Mouse (Mus musculus): ENCODE results near the gene Gps2. TPM values are rescaled to one million over a fixed set of nuclear protein-coding genes. Genes with fewer than 3 reads are reported as not detected.
A peak's percentile ranks its signal among the peaks of the same experiment; 100 is the strongest.

Gene Gps2
- polyA plus RNA-seq, 2 experiments, result 79.5 to 82.7 TPM

DNA sequence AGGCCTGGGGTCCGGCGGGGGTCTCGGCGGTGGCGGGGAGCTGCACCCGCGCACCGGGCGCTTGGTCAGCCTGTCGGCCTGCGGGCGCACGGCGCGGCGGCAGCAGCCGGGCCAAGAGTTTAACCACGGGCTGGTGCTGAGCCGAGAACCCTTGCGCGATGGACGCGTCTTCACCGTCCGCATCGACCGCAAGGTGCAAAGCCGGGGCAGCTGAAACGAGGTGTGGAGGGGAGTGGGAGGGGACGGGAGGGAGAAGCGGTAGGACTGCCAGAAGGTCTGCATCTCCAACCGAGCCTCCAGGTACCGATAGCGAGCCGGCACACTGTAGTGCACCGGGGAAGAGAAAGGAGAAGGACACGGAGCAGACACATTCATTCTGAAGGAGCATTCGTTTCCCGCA is 11.7 kb upstream of the Gps2 start:
- peak; percentile 6; the same call in 1 of the 2 replicates for ATAC-seq (ENCODE audit: insufficient read depth)
- Histone ChIP-seq H3K4me1 (replicated peaks; ENCODE audit: control insufficient read depth in 2 of 2, insufficient read depth in 2 of 2, low read length in 1 of 2) (peaks cover 7 to 13% of the 10 kb centered on the region in 2 experiments), H3K9me3 (ENCODE audit: control insufficient read depth, low read length) (no peaks in the 10 kb centered on the region), H3K4me3 (ENCODE audit: insufficient read depth in 1 of 2, low read depth in 2 of 2, low read length in 2 of 2) (peak overlapping the region; percentile 84 to 98), H3K4me2 (ENCODE audit: low read depth) (peak overlapping the region; percentile 80), H3K27ac (peak overlapping the region; percentile 82), H3K9ac (replicated peaks) (peak overlapping the region; percentile 91), H3K36me3 (replicated peaks; ENCODE audit: control insufficient read depth, insufficient read depth, low read depth) (peaks cover 28% of the 10 kb centered on the region), H3K27me3 (ENCODE audit: control insufficient read depth, insufficient read depth, low read length) (no peaks in the 10 kb centered on the region; the same call in 1 of the 2 replicates)
- WGBS (ENCODE audit: insufficient replicate concordance), result under 1% methylated on average over 39 of the region's 39 CpGs
- no peak for DNase-seq (ENCODE audit: low read depth in 3 of 3, low spot score in 3 of 3)
- TF ChIP-seq EP300 (IDR thresholded peaks at IDR 0.05; ENCODE audit: low read depth) (no peak), CTCF (IDR thresholded peaks at IDR 0.05; ENCODE audit: low read depth) (no peak)

DNA sequence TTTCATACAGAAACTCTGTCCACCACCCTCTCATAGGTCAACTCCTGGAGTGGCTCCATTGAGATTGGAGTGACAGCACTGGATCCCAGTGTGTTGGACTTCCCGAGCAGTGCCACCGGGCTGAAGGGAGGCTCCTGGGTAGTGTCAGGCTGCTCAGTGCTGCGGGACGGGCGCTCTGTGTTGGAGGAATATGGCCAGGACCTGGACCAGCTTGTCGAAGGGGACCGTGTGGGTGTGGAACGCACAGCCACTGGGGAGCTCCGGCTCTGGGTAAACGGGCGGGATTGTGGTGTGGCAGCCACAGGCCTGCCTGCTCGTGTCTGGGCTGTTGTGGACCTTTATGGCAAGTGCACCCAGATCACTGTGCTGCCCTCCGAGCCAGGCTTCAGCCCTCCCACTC is 10.7 kb upstream of the Gps2 start:
- Histone ChIP-seq H3K36me3 (replicated peaks; ENCODE audit: control insufficient read depth, insufficient read depth, low read depth) (peaks cover 38% of the 10 kb centered on the region), H3K4me1 (replicated peaks; ENCODE audit: control insufficient read depth in 2 of 2, insufficient read depth in 2 of 2, low read length in 1 of 2) (peaks cover 7 to 13% of the 10 kb centered on the region in 2 experiments), H3K9ac (replicated peaks) (peak overlapping the region; percentile 91), H3K27me3 (ENCODE audit: control insufficient read depth, insufficient read depth, low read length) (no peaks in the 10 kb centered on the region; the same call in 1 of the 2 replicates), H3K27ac (no peak overlapping the region; the same call in 1 of the 2 replicates), H3K4me3 (ENCODE audit: insufficient read depth in 1 of 2, low read depth in 2 of 2, low read length in 2 of 2) (peak overlapping the region; percentile 84 to 98), H3K9me3 (ENCODE audit: control insufficient read depth, low read length) (no peaks in the 10 kb centered on the region), H3K4me2 (ENCODE audit: low read depth) (peak overlapping the region; percentile 80)
- TF ChIP-seq CTCF (IDR thresholded peaks at IDR 0.05; ENCODE audit: low read depth) (no peak), EP300 (IDR thresholded peaks at IDR 0.05; ENCODE audit: low read depth) (no peak)
- no peak for ATAC-seq (ENCODE audit: insufficient read depth)
- DNase-seq (ENCODE audit: low read depth in 3 of 3, low spot score in 3 of 3), result no peak
- 74% methylated on average over 13 of the region's 13 CpGs for WGBS (ENCODE audit: insufficient replicate concordance)

DNA sequence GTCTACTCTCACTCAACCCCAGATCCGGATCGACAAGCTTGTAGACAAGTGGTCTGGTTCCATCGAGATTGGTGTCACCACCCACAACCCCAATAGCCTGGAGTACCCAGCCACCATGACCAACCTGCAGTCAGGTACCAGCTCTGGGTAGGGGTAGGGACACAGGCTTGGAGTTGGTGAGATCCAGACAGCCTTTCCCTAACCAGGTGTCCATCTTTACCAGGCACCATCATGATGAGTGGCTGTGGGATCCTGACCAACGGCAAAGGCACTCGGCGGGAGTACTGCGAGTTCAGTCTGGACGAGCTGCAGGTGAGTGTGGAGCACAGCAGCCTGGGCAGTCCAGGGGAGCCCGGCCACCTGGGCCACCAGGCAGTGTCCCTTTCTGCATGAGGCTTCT is 9.4 kb upstream of the Gps2 start:
- ATAC-seq (ENCODE audit: insufficient read depth) (no peak), DNase-seq (ENCODE audit: low read depth in 3 of 3, low spot score in 3 of 3) (no peak)
- H3K36me3 ChIP-seq (replicated peaks; ENCODE audit: control insufficient read depth, insufficient read depth, low read depth), result peaks cover 51% of the 10 kb centered on the region
- no peak overlapping the region for H3K27ac ChIP-seq
- no peak overlapping the region for H3K9ac ChIP-seq (replicated peaks)
- H3K4me1 ChIP-seq (replicated peaks; ENCODE audit: control insufficient read depth in 2 of 2, insufficient read depth in 2 of 2, low read length in 1 of 2), result peaks cover 7 to 13% of the 10 kb centered on the region in 2 experiments
- no peak overlapping the region for H3K4me3 ChIP-seq (ENCODE audit: insufficient read depth in 1 of 2, low read depth in 2 of 2, low read length in 2 of 2)
- WGBS (ENCODE audit: insufficient replicate concordance), result 87% methylated on average over 9 of the region's 9 CpGs
- H3K4me2 ChIP-seq (ENCODE audit: low read depth), result no peak overlapping the region
- H3K27me3 ChIP-seq (ENCODE audit: control insufficient read depth, insufficient read depth, low read length), result no peaks in the 10 kb centered on the region; the same call in 1 of the 2 replicates
- no peak for TF ChIP-seq EP300 (IDR thresholded peaks at IDR 0.05; ENCODE audit: low read depth)
- TF ChIP-seq CTCF (IDR thresholded peaks at IDR 0.05; ENCODE audit: low read depth), result no peak
- no peaks in the 10 kb centered on the region for H3K9me3 ChIP-seq (ENCODE audit: control insufficient read depth, low read length)

DNA sequence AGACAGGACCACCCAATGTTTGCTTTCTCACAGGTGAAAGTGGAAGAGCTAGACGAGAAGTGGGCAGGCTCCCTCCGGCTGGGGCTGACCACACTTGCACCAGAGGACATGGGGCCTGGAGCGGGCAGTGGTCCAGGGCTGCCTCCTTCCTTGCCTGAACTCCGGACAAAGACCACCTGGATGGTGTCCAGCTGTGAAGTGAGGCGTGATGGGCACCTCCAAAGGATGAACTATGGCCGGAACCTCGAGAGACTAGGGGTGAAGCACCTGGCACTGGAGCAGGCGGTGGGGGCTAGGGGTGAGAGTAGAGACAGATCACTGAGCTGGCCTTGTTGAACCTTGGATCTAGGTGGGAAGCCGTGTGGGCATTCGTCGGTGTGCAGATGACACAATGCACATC is 5.0 kb upstream of the Gps2 start:
- Histone ChIP-seq H3K27ac (no peak overlapping the region), H3K9ac (replicated peaks) (no peak overlapping the region), H3K27me3 (ENCODE audit: control insufficient read depth, insufficient read depth, low read length) (no peaks in the 10 kb centered on the region), H3K9me3 (ENCODE audit: control insufficient read depth, low read length) (no peaks in the 10 kb centered on the region), H3K4me3 (ENCODE audit: insufficient read depth in 1 of 2, low read depth in 2 of 2, low read length in 2 of 2) (no peak overlapping the region), H3K4me2 (ENCODE audit: low read depth) (no peak overlapping the region), H3K36me3 (replicated peaks; ENCODE audit: control insufficient read depth, insufficient read depth, low read depth) (peaks cover 81% of the 10 kb centered on the region), H3K4me1 (replicated peaks; ENCODE audit: control insufficient read depth in 2 of 2, insufficient read depth in 2 of 2, low read length in 1 of 2) (peaks cover 0 to 9% of the 10 kb centered on the region in 2 experiments; a peak in 1 of 4 replicates)
- no peak for DNase-seq (ENCODE audit: low read depth in 3 of 3, low spot score in 3 of 3)
- no peak for ATAC-seq (ENCODE audit: insufficient read depth)
- TF ChIP-seq EP300 (IDR thresholded peaks at IDR 0.05; ENCODE audit: low read depth), result no peak
- no peak for TF ChIP-seq CTCF (IDR thresholded peaks at IDR 0.05; ENCODE audit: low read depth)
- 87% methylated on average over 11 of the region's 11 CpGs for WGBS (ENCODE audit: insufficient replicate concordance)

DNA sequence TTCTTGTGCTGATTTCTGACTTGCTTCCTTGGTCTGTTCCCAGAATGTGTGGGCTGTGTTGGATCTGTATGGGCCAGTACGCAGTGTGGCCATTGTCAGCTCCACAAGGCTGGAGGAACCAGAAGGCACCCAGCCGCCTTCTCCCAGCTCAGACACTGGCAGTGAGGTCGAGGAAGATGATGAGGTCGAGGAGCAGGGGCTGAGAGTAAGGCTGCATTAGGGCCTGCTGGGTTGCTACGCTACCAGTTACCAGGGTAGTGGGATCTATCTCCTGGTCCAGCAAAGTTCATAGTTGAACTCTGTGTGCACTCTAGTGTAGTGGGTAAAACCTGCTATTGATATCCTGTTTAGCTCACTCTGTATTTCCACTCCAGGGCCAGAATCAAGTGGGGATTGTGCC is 4.5 kb upstream of the Gps2 start:
- no peaks in the 10 kb centered on the region for H3K9me3 ChIP-seq (ENCODE audit: control insufficient read depth, low read length)
- DNase-seq (ENCODE audit: low read depth in 3 of 3, low spot score in 3 of 3) (no peak), ATAC-seq (ENCODE audit: insufficient read depth) (no peak)
- WGBS (ENCODE audit: insufficient replicate concordance), result 86% methylated on average over 5 of the region's 5 CpGs
- H3K4me1 ChIP-seq (replicated peaks; ENCODE audit: control insufficient read depth in 2 of 2, insufficient read depth in 2 of 2, low read length in 1 of 2), result peaks cover 0 to 9% of the 10 kb centered on the region in 2 experiments; a peak in 1 of 4 replicates
- H3K9ac ChIP-seq (replicated peaks), result no peak overlapping the region
- H3K4me2 ChIP-seq (ENCODE audit: low read depth), result no peak overlapping the region
- H3K36me3 ChIP-seq (replicated peaks; ENCODE audit: control insufficient read depth, insufficient read depth, low read depth), result peaks cover 79% of the 10 kb centered on the region
- H3K27ac ChIP-seq, result no peak overlapping the region
- TF ChIP-seq CTCF (IDR thresholded peaks at IDR 0.05; ENCODE audit: low read depth), result no peak
- no peak for TF ChIP-seq EP300 (IDR thresholded peaks at IDR 0.05; ENCODE audit: low read depth)
- H3K4me3 ChIP-seq (ENCODE audit: insufficient read depth in 1 of 2, low read depth in 2 of 2, low read length in 2 of 2), result no peak overlapping the region
- H3K27me3 ChIP-seq (ENCODE audit: control insufficient read depth, insufficient read depth, low read length), result no peaks in the 10 kb centered on the region
